Mouse (Mus musculus) brain, adult 2 months (tissue): ENCODE data around the gene Adora1.
A peak's percentile ranks its signal among the peaks of the same experiment; 100 is the strongest.

ENCODE experiments used
- DNase-seq: peaks from one replicate; pipeline ENCODE4 v3.0.0; 2011; ENCODE audit warnings: low read depth, low spot score

The Adora1 gene

GRCm38 (mm10) chr1:134194298-134195022, 40.8 kb downstream of the Adora1 start:
- DNase-seq = no peak

GRCm38 (mm10) chr1:134193674-134194197, 41.5 kb downstream of the Adora1 start:
- DNase-seq = no peak

GRCm38 (mm10) chr1:134193126-134193525, 42.1 kb downstream of the Adora1 start, which contains the start of gene Mybph:
Gene Mybph (plus strand): TSS chr1:134193448.
- no peak for DNase-seq

GRCm38 (mm10) chr1:134192024-134192423, 43.2 kb downstream of the Adora1 start:
- DNase-seq = no peak

GRCm38 (mm10) chr1:134191192-134191591, 44.0 kb downstream of the Adora1 start:
- no peak for DNase-seq

GRCm38 (mm10) chr1:134188989-134189729, 46.1 kb downstream of the Adora1 start:
- DNase-seq = peak; percentile 76

GRCm38 (mm10) chr1:134188217-134188616, 47.0 kb downstream of the Adora1 start:
- DNase-seq = no peak

GRCm38 (mm10) chr1:134184089-134184488, 51.1 kb downstream of the Adora1 start:
- DNase-seq = no peak

GRCm38 (mm10) chr1:134182025-134182424, 53.2 kb downstream of the Adora1 start, which contains the start of gene Chil1:
Gene Chil1 (plus strand): TSS chr1:134182176.
- DNase-seq = peak; percentile 69

GRCm38 (mm10) chr1:134177976-134178375, 57.3 kb downstream of the Adora1 start:
- no peak for DNase-seq

- DNase-seq = no peak
Observed at GRCm38 (mm10) chr1:134173081-134173480, 62.1 kb downstream of the Adora1 start.

- no peak for DNase-seq
Observed at GRCm38 (mm10) chr1:134168985-134169697, 66.1 kb downstream of the Adora1 start.

GRCm38 (mm10) chr1:134168567-134168966, 66.7 kb downstream of the Adora1 start:
- no peak for DNase-seq

- peak; percentile 86 for DNase-seq
Observed at GRCm38 (mm10) chr1:134167416-134168305, 67.6 kb downstream of the Adora1 start.

GRCm38 (mm10) chr1:134166547-134166946, 68.7 kb downstream of the Adora1 start:
- DNase-seq = no peak

- no peak for DNase-seq
Observed at GRCm38 (mm10) chr1:134164454-134164853, 70.8 kb downstream of the Adora1 start.

- DNase-seq = no peak
Observed at GRCm38 (mm10) chr1:134163476-134163875, 71.8 kb downstream of the Adora1 start.

- DNase-seq = no peak
Observed at GRCm38 (mm10) chr1:134162510-134163225, 72.6 kb downstream of the Adora1 start.

GRCm38 (mm10) chr1:134161399-134161798, 73.8 kb downstream of the Adora1 start:
- DNase-seq = no peak

- DNase-seq = no peak
Observed at GRCm38 (mm10) chr1:134160404-134160803, 74.8 kb downstream of the Adora1 start.
